ENCODE assay signal across 12 mouse cellular contexts in genomic region chr9:96979417-96980030, GRCm38 (mm10). TPM values are rescaled to one million over a fixed set of nuclear protein-coding genes. Genes with fewer than 3 reads are reported as not detected.
A peak's percentile ranks its signal among the peaks of the same experiment; 100 is the strongest.
DNase-seq lines count a peak whose midpoint lies in the region; ATAC-seq lines count a peak whose summit lies in the region.
"Had no signal": no experiment of that assay in that cellular context is flagged by ENCODE, and none has a peak within 500 bp of the region (broad histone marks: within the 10 kb centered on the region; RNA-seq: fewer than 3 reads in every experiment).

No protein-coding gene starts in this region.

- no peaks in the 10 kb centered on the region for H3K36me3 ChIP-seq in heart, embryonic 14.5 days (ENCODE audit: control insufficient read depth, insufficient read depth, low read length)
- peaks cover 25% of the 10 kb centered on the region for H3K36me3 ChIP-seq in embryonic facial prominence, embryonic 10.5 days (replicated peaks)
- H3K36me3 ChIP-seq in kidney, embryonic 14.5 days (ENCODE audit: control insufficient read depth, insufficient read depth, low read length): no peaks in the 10 kb centered on the region
- no peaks in the 10 kb centered on the region for H3K36me3 ChIP-seq in neural tube, embryonic 12.5 days
- H3K36me3 ChIP-seq: embryonic facial prominence, embryonic 13.5 days had no signal

- H3K4me1 ChIP-seq in heart, embryonic 14.5 days (ENCODE audit: control insufficient read depth in 2 of 2, insufficient read depth in 2 of 2, low read length in 2 of 2): peaks cover 66 to 79% of the 10 kb centered on the region in 2 experiments
- H3K4me1 ChIP-seq in embryonic facial prominence, embryonic 10.5 days: peaks cover 93% of the 10 kb centered on the region
- H3K4me1 ChIP-seq in kidney, embryonic 14.5 days (ENCODE audit: control insufficient read depth, insufficient read depth, low read length): peaks cover 71% of the 10 kb centered on the region
- peaks cover 76% of the 10 kb centered on the region for H3K4me1 ChIP-seq in neural tube, embryonic 12.5 days

- H3K27ac ChIP-seq in heart, embryonic 14.5 days (replicated peaks in 1 of 2; ENCODE audit: control insufficient read depth in 1 of 2, insufficient read depth in 1 of 2, low read depth in 2 of 2, low read length in 2 of 2): peak overlapping the region; percentile 7 to 22; a peak in 1 of 4 replicates
- peak overlapping the region; percentile 89 for H3K27ac ChIP-seq in embryonic facial prominence, embryonic 10.5 days (replicated peaks)
- H3K27ac ChIP-seq in kidney, embryonic 14.5 days (ENCODE audit: low read depth, low read length): peak overlapping the region; percentile 80
- H3K27ac ChIP-seq in neural tube, embryonic 12.5 days: peak overlapping the region; percentile 82
- H3K27ac ChIP-seq: embryonic facial prominence, embryonic 13.5 days had no signal

- WGBS in heart, embryonic 14.5 days: 39% methylated on average over 13 of the region's 13 CpGs
- 24% methylated on average over 13 of the region's 13 CpGs for WGBS in embryonic facial prominence, embryonic 10.5 days
- WGBS in kidney, embryonic 14.5 days: 21% methylated on average over 13 of the region's 13 CpGs
- 6% methylated on average over 13 of the region's 13 CpGs for WGBS in neural tube, embryonic 12.5 days

- no peaks in the 10 kb centered on the region for H3K27me3 ChIP-seq in heart, embryonic 14.5 days (ENCODE audit: control insufficient read depth, insufficient read depth, low read length)
- H3K27me3 ChIP-seq in embryonic facial prominence, embryonic 10.5 days (replicated peaks; ENCODE audit: low read depth, poor library complexity, severe bottlenecking): no peaks in the 10 kb centered on the region
- H3K27me3 ChIP-seq in kidney, embryonic 14.5 days (ENCODE audit: control insufficient read depth, insufficient read depth, low read length): no peaks in the 10 kb centered on the region
- H3K27me3 ChIP-seq in neural tube, embryonic 12.5 days (replicated peaks): no peaks in the 10 kb centered on the region
- H3K27me3 ChIP-seq: embryonic facial prominence, embryonic 13.5 days had no signal

- intact Hi-C loops in left cerebral cortex, postnatal 10 days (cut with DNase I): no loop called here

- no peak overlapping the region for H3K4me2 ChIP-seq in heart, embryonic 14.5 days (ENCODE audit: low read length)
- no peak overlapping the region for H3K4me2 ChIP-seq in kidney, embryonic 14.5 days (replicated peaks; ENCODE audit: low read depth, low read length)
- peak overlapping the region; percentile 38 for H3K4me2 ChIP-seq in neural tube, embryonic 12.5 days (replicated peaks)
- H3K4me2 ChIP-seq: embryonic facial prominence, embryonic 13.5 days had no signal

- H3K9ac ChIP-seq in heart, embryonic 14.5 days (ENCODE audit: low read length): peak overlapping the region; percentile 47; the same call in 1 of the 2 replicates
- peak overlapping the region; percentile 42; the same call in 1 of the 2 replicates for H3K9ac ChIP-seq in kidney, embryonic 14.5 days (ENCODE audit: low read depth, low read length)
- no peak overlapping the region for H3K9ac ChIP-seq in neural tube, embryonic 12.5 days
- H3K9ac ChIP-seq: embryonic facial prominence, embryonic 13.5 days; liver, postnatal 0 days had no signal

- DNase-seq in heart, adult 18-20 months: no peak
- DNase-seq in embryonic facial prominence, embryonic 10.5 days (ENCODE audit: low spot score): no peak
- no peak for DNase-seq in left cerebral cortex, postnatal 10 days (ENCODE audit: extremely low spot score in 1 of 2, low spot score in 2 of 2)
- DNase-seq in ovary, adult 18-20 months (ENCODE audit: low spot score): no peak
- no peak for DNase-seq in right cerebral cortex, adult 2 months (ENCODE audit: low spot score in 2 of 2)
- DNase-seq: gastrocnemius, postnatal 14 days; layer of hippocampus, adult 9-11 months; liver, postnatal 0 days had no signal

- ATAC-seq in heart, embryonic 14.5 days (ENCODE audit: insufficient number of reproducible peaks, insufficient read depth, low FRiP score, low read depth): no peak
- ATAC-seq in kidney, embryonic 14.5 days (ENCODE audit: low FRiP score, low TSS enrichment): 0 out of 2 replicates have a peak, but pooled peaks have one; percentile 16
- peak; percentile 15; the same call in 1 of the 2 replicates for ATAC-seq in neural tube, embryonic 12.5 days (ENCODE audit: low FRiP score, low read depth)
- ATAC-seq: liver, postnatal 0 days had no signal

- no peak overlapping the region for H3K4me3 ChIP-seq in heart, embryonic 14.5 days (ENCODE audit: control insufficient read depth in 1 of 2, insufficient read depth in 1 of 2, low read depth in 1 of 2, low read length in 2 of 2)
- peak overlapping the region; percentile 30; the same call in 1 of the 2 replicates for H3K4me3 ChIP-seq in embryonic facial prominence, embryonic 10.5 days
- H3K4me3 ChIP-seq in kidney, embryonic 14.5 days (ENCODE audit: low read length): no peak overlapping the region
- H3K4me3 ChIP-seq in neural tube, embryonic 12.5 days: no peak overlapping the region
- H3K4me3 ChIP-seq: embryonic facial prominence, embryonic 13.5 days had no signal

- no peaks in the 10 kb centered on the region for H3K9me3 ChIP-seq in heart, embryonic 14.5 days (ENCODE audit: control insufficient read depth, low read length)
- no peaks in the 10 kb centered on the region for H3K9me3 ChIP-seq in embryonic facial prominence, embryonic 10.5 days
- H3K9me3 ChIP-seq in kidney, embryonic 14.5 days (ENCODE audit: control insufficient read depth, low read length): no peaks in the 10 kb centered on the region
- no peaks in the 10 kb centered on the region for H3K9me3 ChIP-seq in neural tube, embryonic 12.5 days
- H3K9me3 ChIP-seq: embryonic facial prominence, embryonic 13.5 days had no signal

RNA-seq across cellular contexts. Expression of gene Spsb4, which starts 39.1 kb away (rescaled TPM):
- 41.9 and 46.3 TPM in 2 replicates for polyA plus RNA-seq in heart, embryonic 14.5 days (2014; fragmentation: Nextera tagmentation; extraction: Ambion mirVana)
- 1 to 10 TPM; 2.1 to 3.9 TPM for total RNA-seq in heart, adult 18-20 months (2021)
- 102 and 123 TPM in 2 replicates for polyA plus RNA-seq in embryonic facial prominence, embryonic 10.5 days (2016; fragmentation: Nextera tagmentation; extraction: Ambion mirVana)
- polyA plus RNA-seq in kidney, embryonic 14.5 days (2014; fragmentation: Nextera tagmentation; extraction: Ambion mirVana): 42.0 and 55.6 TPM in 2 replicates
- 126 TPM in 2 replicates for polyA plus RNA-seq in neural tube, embryonic 12.5 days (2016; fragmentation: Nextera tagmentation; extraction: Ambion mirVana)
- total RNA-seq in left cerebral cortex, postnatal 10 days (2021): 10 to 100 TPM in 1 of 2 experiments, 1 to 10 TPM in 1; 8.7 to 11.6 TPM

Comparison
In these comparisons a context has a peak if more than half of its experiments do, and no peak if none do; other contexts are left out.
1. H3K27ac ChIP-seq: peak in every context shown above with its lines; median percentile 89 in embryonic facial prominence, embryonic 10.5 days; 82 in neural tube, embryonic 12.5 days; 80 in kidney, embryonic 14.5 days; 14 in heart, embryonic 14.5 days.